Mouse (Mus musculus) olfactory bulb, adult 2 months (tissue): Measurements from ENCODE around the gene Tfr2.

Experiments
- CTCF ChIP-seq: fragments of 200-500 bp; IDR thresholded peaks from 2 replicates; pipeline ENCODE4 v1.5.1; 2012; ENCODE audit warnings: low read depth, mild to moderate bottlenecking, low read length, moderate library complexity; ENCODE audit not compliant: insufficient read depth
- POLR2A ChIP-seq: fragments of 200-500 bp; IDR thresholded peaks from 2 replicates; pipeline ENCODE4 v1.6.1; 2012; ENCODE audit warnings: mild to moderate bottlenecking, low read depth, low read length, moderate library complexity; ENCODE audit not compliant: insufficient read depth

GRCm38 (mm10) chr5:137527413-137527812 is 42.2 kb upstream of the Tfr2 start:
- TF ChIP-seq POLR2A, result no peak
- TF ChIP-seq CTCF, result no peak
